Mouse (Mus musculus) cerebellum, postnatal 4 days (tissue): Measurements from ENCODE around the gene Mmp14.
A peak's percentile ranks its signal among the peaks of the same experiment; 100 is the strongest.

Experiments used
- DNase-seq, 2 experiments: peaks; one replicate each; pipeline ENCODE4 v3.0.0; 2022; ENCODE audit warnings: low spot score in 2 of 2, mixed read lengths in 1 of 2

Mmp14 gene

DNA sequence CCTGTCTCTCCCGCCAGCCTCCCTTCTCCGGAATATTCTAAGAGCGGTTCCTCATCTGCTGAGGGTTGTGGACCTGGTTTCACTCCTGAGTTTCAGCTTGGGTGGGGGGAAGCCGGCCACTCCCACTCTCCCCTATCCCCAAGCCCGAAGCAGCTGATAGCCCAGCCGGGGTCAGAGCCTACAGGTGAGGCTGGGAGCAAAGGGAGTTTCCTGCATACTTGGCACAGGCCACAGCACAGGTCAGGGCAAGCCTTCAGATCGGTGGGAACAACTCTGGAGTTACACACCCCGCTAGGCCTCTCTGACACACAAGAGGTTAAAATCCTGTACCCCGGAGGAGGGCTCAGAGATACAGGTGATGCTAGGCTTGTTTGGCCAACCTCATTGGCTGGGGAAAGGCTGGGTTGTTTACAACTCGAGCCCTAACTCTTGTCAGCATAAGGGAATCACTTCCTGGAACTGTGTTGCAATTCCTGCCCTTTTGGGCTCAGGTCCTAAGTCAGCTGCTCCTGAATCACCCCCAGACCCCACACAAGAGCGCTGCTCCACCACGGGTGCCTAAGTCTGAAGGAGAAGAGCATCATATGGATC, 2.6 kb downstream of the Mmp14 start:
- no peak for DNase-seq

DNA sequence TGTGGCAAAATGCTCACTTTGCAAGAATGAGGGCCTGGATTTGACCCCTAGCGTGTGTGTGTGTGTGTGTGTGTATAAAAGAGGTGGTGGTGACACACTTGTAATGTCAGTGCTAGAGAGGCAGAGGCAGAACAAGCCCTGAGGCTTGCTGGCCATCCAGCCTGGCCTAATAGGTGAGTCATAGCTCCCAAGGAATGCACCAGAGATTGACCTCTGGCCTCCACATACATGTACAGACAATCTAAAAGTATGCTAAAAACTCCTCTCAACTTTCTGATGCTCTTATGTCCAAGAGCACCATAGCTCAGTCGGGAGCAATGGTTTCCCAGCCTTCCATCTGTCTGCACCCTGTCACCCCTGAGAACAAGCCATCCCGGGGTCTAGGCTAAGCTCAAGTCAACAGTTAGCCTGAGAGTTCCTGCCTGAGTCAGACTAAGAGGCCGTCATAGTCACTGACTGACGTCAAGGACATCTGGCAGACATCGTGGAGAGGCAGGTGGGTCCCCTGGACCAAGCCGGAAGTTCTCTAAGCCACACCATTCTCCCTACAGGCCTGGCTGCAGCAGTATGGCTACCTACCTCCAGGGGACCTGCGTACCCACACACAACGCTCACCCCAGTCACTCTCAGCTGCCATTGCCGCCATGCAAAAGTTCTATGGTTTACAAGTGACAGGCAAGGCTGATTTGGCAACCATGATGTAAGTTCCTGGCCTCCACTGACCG, 3.9 kb downstream of the Mmp14 start:
- DNase-seq: no peak

DNA sequence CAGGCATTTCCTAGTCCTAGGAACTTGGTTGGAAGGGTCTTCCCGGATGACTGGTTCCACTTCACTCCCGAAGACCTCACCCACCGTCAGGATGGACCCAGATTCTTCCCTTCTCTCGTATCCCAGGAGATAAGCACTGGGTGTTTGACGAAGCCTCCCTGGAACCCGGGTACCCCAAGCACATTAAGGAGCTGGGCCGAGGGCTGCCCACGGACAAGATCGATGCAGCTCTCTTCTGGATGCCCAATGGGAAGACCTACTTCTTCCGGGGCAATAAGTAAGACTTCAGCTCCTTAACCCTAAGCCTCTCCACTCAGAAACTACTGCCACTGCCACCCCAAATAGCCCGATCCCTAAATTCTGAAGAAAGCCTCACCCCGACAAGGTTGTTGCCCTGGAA, 7.7 kb downstream of the Mmp14 start:
- DNase-seq: no peak

DNA sequence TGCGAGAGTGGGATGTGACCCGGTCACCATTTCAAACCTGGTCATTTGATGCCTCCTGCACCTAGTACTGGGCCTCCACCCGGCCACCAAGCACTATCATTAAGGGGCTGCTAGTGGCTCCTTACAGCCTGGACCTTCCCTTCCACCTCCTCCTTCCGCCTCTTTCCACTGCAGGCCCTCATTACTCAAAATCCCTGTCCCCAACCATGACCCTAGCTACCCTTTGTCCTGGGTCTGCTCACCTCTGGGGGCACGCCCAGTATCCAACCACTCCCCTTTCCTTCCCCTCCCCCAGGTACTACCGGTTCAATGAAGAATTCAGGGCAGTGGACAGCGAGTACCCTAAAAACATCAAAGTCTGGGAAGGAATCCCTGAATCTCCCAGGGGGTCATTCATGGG, 8.2 kb downstream of the Mmp14 start:
- DNase-seq: no peak

DNA sequence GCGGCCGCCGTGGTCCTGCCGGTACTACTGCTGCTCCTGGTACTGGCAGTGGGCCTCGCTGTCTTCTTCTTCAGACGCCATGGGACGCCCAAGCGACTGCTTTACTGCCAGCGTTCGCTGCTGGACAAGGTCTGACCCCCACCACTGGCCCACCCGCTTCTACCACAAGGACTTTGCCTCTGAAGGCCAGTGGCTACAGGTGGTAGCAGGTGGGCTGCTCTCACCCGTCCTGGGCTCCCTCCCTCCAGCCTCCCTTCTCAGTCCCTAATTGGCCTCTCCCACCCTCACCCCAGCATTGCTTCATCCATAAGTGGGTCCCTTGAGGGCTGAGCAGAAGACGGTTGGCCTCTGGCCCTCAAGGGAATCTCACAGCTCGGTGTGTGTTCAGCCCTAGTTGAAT, 9.1 kb downstream of the Mmp14 start:
- DNase-seq: no peak

DNA sequence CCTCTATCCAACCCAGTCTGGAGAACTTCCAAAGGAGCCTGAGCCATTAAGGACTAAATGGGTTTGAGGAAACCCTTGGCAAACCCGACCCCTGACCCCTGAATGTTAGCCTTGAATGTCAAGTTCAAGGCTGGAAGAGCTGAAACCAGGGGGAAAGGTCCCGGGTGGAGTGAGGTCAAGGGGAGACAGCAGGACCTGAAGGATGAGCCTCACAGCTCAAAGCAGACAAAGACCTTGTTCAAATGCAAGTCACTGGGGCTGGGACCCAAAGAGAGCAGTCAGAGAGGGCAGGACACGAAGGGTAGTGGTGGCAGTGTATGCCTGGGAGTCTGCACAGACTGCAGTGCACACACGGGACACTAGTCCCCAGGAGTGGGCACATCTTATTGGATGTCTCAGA, 10.0 kb downstream of the Mmp14 start:
- no peak for DNase-seq

DNA sequence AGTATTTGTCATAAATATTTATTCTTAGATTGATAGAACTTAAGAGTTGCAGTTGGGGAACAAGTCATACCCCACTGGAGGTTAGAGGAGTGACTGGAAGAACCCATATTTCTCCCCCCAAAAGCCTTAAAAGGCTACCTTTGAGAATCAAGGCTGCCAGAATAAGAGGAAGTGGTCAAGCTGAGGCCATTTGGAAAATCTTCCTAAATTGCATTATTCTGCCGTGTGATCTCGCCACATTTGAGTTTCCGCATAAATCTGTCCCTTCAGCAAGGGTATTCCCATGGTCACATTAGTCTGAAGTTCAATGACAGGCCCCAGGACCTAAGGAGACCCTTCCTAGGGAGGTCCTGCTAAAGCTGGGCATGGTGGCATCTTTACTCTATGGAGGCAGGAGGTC, 11.1 kb downstream of the Mmp14 start:
- DNase-seq: no peak

DNA sequence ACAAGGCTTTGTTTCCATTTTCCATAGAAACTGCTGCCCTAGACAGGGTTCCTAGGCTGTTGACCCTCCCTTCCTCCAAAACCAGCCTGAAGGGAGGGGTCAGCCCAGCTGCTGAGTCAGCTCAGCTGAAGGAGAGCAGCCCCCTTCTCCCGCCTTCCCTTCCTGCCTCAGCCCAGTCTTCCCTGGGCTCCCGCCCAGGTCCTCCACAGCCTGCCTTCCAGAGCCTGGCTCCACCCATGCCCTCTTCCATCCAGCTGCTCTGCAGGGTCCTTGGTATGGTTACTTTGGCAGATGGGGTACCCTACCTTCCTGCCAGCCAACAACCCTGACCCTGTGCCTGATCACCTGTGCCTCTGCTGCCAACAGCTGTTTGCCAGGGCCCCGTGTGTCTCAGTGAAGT, 11.8 kb downstream of the Mmp14 start:
- no peak for DNase-seq

DNA sequence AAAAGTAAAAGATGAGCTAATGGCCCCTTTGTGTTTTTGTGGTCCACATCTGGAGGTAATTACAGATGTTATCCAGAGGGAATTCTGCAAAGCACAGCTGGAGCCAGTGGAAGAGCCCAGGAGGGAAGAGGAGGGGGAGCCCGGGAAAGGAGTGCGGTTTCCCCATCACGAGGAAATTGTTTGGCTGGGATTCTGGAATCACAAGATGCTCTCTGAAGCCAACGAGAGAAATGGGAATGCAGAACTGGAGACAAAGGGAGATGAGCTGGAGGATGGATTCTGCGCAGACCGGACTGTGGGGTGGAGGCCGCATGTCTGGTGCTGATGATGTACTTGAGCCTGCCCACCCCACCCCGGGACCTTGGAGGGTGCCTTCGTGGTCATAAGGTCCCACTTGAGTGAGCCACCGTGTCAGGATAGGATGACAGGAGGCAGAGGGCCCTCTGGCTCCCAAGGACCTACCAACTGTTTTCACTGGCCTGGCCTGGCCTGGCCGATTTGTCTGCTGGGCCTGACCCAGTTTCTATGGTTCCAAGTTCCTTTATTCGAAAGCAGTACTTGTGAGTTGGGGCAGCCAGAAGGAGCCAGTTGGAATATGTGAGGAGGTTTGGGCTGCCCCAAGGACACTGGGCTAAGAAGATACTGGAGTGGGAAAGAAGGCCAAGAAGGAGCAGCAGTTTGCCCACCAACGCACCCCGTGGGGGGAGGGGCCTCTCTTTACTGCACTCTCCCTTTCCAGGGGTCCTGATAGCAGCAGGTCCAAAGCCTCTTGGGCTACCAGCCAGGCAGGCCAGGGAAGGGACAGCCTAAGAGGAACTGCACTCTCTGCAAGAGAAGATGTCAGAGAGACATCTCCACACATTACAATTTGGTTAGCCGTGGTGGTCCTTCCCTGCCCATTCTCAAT, 12.6 kb downstream of the Mmp14 start:
- DNase-seq: no peak

DNA sequence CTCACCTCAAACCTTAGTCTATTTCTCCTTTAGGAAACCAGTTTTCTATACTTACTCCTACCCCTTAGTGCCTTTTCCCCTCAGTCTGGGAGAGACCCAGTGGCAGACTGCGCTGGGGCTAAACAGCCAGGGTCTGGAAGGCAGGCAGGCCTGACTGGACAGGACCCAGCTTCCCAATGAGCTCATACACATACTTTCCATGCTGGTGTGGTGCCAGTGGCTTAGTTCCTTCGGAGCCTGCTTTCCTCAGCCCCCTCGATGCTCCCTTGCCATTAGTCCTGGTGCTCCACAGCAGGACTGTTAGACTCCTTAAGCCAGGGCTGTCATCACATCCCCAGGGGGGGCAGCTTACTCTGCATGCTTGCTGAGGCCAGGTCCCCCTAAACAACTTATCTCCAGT, 14.1 kb downstream of the Mmp14 start:
- no peak for DNase-seq

DNA sequence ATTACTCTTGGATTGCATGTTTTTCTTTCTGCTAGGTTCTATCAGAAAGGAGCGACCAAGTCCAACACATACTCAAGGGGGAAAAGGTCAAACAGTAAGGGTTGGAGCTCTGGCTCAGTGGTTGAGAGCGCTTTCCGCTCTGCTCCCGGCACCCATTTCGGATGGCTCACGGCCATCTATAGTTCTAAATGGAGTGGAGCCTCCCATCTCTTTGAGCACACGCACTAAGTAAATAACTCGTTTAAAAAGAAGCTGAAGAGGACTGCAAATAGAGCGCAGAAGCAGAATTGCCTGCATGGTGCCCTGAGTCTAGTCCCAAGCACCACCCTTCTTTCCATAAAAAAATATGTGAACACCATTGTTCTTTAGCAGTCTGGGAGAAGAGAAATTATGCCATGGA, 22.2 kb downstream of the Mmp14 start:
- DNase-seq: no peak

DNA sequence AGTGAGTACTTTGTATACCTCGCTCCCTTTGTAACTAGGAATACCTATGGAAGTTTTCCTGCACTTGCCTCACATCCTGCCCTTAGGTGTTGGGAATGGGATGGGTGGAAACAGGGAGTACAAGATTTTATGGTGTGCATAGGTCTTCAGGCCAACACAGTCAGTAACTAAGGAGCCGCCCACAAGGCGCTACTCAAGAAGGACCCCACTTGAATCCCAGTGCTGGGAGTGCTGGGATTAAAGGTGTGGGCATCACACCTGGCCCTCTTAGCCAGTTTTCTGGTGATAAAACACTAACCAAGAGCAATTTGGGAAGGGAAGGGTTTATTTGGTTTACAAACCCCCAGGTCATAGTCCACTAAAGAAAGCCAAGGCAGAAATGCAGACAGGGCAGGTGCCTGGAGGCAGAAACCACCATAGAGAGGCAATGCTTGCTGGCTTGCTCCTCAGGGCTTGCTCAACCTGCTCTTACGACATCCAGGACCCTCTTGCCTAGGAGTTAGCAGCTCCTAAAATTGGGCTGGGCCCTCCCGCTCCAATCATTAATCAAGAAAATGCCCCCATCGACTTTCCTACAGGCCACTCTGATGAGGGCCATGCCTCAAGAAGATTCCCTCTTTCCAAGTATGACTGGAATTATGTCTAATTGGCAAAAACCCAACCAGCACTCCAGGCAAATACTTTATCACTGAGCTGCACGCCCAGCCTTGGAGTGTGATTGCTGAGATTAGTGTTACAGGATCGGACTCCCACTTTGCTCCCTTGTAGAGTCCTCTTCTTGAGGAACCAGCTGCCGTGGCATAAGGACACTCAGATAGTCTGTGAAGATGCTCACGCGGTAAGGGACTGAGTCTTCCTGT, 23.5 kb downstream of the Mmp14 start:
- DNase-seq: no peak

DNA sequence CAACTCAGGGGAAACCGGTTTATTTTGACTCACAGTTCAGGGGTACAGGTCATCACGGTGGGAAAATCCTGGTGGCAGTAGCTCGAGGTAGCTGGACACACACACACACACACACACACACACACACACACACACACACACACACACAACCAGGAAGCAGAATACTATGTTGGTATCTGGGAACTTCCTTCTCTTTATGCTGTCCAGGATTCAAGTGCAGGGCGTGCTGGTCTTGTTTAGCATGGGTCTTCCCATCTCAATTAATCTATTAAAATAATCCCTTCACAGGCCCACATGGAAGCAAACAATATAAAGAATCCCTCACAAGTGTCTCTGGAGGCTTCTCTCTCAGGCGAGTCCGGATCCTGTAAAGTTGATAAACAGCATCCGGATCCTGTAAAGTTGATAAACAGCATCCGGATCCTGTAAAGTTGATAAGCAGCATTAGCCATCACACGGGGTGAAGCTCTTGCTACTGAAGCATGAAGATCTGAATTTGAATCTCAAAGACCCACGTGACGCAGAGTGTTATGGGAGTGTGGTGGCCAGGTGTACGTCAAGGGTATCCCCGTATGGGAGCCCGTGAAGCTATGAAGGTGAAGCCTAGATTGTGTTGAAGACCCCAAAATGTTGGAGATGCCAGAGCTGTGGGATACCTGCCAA, 26.6 kb downstream of the Mmp14 start:
- no peak for DNase-seq

DNA sequence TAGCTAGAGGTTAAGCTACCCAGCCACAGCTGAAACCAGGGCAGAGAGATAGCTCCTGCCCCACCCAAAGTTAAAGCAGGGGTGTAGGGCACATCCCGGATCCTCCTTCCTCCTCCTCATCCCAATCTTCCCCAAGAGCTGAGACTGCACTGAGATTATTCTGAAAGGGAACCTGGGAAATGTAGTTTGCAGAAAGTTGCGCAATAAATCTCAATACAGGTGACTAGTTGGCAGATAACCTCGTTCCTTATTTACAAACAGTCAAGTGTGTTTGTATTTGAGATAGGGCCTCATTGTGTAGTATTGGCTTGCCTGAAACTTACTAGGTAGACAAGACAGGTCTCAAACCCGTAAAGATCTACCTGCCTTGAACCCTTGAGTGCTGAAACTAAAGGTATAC, 30.7 kb downstream of the Mmp14 start:
- no peak for DNase-seq

DNA sequence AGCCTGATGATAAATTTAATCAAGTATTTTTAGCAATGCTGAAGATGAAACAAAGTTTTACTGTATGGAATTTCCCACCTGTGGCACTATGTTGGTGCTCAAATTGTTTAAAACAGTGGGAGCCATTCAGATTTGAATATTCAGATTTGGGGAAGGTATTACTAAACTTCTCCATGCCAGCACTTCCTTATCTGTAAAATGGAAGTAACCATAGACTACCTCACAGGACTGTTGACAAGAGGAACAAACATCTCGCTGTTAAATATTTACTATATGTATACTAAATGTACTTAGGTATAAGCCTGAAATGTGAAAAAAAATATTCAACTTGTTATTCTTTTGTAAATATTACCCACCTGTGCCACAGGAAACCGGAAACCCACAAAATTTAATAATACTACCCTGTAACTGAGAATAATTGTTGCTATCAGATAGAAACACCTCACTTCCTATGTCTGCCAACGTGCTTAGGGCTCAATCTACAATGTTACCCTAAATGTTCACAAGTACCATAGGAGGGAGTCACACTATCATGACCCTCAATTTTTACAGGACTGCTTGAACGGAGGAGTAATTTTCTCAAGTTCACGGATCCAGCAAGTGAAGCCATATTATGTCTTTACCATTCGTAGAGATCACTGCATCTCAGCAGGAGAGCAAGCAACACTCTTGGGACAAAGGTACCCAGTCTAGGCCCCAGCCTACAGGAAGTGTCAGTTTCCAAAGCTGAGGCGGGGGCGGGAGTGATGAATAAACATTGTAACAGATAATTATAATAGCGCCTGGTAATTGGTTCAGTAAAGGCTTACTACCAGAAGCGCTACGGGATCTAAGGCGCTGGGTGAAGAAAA, 31.9 kb downstream of the Mmp14 start:
- no peak for DNase-seq

DNA sequence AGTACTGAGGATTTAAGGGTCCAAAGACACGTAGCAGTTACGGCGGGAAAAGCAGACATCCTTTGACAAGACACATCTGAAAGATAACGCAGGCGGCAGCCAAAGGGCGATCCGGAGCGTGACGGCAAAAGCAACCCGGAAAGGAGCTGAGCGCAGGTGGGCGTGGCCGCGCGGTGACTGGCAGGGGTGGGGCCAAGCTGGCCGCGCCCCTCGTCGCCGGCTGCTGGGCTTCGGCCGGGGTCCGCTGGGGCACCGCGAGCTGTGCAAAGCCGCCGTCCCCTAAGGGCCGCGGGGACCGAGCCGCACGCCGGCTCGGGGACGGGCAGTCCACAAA, 32.5 kb downstream of the Mmp14 start, which contains the start of gene Lrp10:
Lrp10 (plus strand) TSS at position 179 of the 334 bp plus-strand sequence.
- DNase-seq: peak; percentile 64 to 84

DNA sequence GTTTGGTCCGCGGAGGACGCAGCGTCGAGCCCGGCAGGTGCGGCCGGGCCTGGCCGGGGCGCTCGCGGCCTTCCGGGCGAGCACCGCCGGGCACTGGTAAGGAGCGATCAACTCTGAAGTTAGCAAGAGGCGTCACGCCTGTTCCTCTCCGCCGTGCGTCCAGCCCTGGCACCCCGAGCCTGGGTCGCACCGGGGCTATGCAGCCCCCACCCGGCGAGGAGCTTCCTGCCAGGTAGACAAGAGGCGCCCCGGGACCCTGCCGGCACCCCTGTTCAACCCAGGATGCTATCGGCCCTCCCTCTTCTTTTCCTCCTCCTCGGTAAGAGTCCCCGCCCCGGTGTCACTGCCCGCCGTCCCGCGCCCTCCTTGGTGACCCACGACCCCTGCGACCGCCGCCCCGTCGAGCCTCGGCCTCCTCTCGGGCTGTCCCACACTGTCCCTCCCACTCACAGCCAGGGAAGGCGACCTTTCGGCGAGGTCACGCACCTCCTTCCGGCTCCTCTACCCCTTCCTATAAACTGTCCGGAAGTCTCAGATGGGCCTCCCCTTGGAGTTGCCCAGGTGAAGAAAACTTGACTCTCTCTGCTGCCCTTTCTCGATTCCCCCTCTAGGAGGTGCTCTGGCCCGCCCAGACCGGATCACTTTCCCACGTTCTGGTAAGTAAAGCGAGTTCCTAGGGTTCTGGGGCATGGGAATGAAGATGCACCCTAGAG, 33.0 kb downstream of the Mmp14 start:
- DNase-seq: peak in 1 of 2 experiments; percentile 54

DNA sequence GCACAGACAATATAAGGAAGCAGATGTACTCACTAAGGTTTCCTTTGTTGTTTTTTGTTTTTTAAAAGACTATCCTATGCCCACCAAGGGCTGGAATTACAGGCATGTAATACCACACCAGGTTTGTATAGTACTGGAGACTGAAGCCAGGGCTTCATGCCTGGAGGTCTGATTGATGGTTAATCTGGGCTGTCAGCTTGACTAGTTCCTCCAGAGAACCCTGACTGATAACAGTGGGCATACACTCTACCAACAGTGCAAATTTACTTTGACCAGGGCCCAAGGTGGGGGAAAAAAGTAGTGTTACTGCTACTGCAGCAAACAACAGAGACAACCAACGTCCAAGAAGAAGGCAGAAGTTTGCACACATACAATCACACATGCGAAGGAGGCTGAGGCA, 40.1 kb downstream of the Mmp14 start:
- no peak for DNase-seq

DNA sequence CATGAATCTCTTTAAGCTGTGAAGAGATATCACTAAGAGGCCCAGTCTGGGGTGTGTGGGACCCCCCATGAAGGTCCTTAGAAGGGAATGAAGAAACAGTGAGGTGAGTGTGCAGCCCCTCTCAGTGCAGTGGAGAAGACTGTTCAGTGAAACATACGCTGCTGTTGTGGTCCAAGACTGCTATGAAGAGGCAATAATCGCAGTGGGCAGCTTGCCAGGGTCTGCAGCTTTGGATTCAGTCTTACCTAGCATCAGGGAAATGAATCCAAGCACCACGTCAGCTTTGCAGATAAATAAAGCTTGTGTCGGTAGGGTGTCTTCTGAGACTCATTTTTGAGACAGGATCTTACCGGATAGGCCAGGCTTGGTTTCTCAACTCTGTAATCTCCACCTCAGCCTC, 41.3 kb downstream of the Mmp14 start:
- peak in 1 of 2 experiments; percentile 61 for DNase-seq

DNA sequence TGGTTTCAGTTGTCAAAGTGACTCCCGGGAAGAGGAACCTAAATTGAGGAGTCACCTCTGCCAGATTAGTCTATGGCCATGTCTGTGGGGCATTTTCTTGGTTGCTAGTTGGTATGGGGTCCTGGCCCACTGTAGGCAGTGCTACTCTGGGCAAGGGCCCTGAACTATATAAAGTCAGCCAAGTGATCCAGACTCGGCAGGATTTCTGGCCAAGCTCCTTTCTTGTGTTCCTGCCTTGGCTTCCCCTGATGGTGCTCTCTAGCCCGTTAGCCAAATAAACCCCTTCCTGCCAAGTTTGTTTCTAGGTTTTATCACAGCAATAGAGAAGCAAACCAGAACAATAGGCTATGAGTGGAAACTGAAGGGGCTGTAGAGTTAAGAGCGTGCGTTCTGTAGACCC, 43.3 kb downstream of the Mmp14 start:
- no peak for DNase-seq
